Mouse (Mus musculus): ENCODE results near the gene Nutf2. TPM values are rescaled to one million over a fixed set of nuclear protein-coding genes. Genes with fewer than 3 reads are reported as not detected.

Nutf2 gene
- 35.2 and 54.8 TPM in 2 replicates for polyA plus RNA-seq (2011; ENCODE audit: insufficient read depth, insufficient read length, low replicate concordance, missing spikeins)

- Histone ChIP-seq H3K4me1 (ENCODE audit: control insufficient read depth, insufficient read depth, low read length) (peaks cover 2% of the 10 kb centered on the region; the same call in 1 of the 2 replicates), H3K27ac (ENCODE audit: control insufficient read depth, insufficient read depth, low read depth, low read length, poor library complexity) (peak within 1 kb of the TSS; percentile 87), H3K4me3 (replicated peaks; ENCODE audit: control insufficient read depth, low read depth, low read length) (peak within 1 kb of the TSS; percentile 82)
- under 1% methylated on average over 59 of the region's 59 CpGs for WGBS
- peak; percentile 38; the same call in 1 of the 2 replicates for TF ChIP-seq POLR2A (IDR thresholded peaks at IDR 0.05; ENCODE audit: borderline replicate concordance, control insufficient read depth, low read depth, low read length)
- no peak for TF ChIP-seq CTCF (IDR thresholded peaks at IDR 0.05; ENCODE audit: control insufficient read depth, insufficient read depth, low read length)
Observed at GRCm38 (mm10) chr8:105860143-105860981, at the start of gene Nutf2. Gene Nutf2, plus strand, starts transcription at chr8:105860580.

DNA sequence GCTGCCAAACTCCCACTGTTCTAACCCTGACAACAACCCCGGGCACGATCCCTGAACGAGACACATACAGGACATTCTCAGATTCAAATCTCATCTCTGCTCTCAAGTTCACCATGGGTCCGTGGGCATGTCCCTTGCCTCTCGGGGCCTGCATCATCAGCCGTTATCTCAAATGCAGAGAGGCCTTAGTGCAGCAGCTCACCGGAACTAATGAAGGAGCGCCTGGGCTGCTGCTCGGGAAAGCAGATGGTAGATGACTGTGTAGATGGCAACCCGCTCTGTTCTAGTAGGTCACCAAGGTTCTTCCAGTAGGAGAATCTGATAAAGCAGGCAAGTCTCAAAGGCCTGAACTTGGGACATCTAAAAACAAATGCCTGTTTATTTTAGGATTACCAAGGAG, 49.3 kb upstream of the Nutf2 start:
- Histone ChIP-seq H3K4me1 (ENCODE audit: control insufficient read depth, insufficient read depth, low read length) (peaks cover 10% of the 10 kb centered on the region), H3K4me3 (replicated peaks; ENCODE audit: control insufficient read depth, low read depth, low read length) (no peak overlapping the region), H3K27ac (ENCODE audit: control insufficient read depth, insufficient read depth, low read depth, low read length, poor library complexity) (no peak overlapping the region)
- 73% methylated on average over 10 of the region's 10 CpGs for WGBS
- TF ChIP-seq CTCF (IDR thresholded peaks at IDR 0.05; ENCODE audit: control insufficient read depth, insufficient read depth, low read length) (no peak), POLR2A (IDR thresholded peaks at IDR 0.05; ENCODE audit: borderline replicate concordance, control insufficient read depth, low read depth, low read length) (no peak)

GRCm38 (mm10) chr8:105811543-105811942, 48.8 kb upstream of the Nutf2 start:
- WGBS, result 56% methylated on average over 3 of the region's 3 CpGs
- no peak for TF ChIP-seq CTCF (IDR thresholded peaks at IDR 0.05; ENCODE audit: control insufficient read depth, insufficient read depth, low read length)
- TF ChIP-seq POLR2A (IDR thresholded peaks at IDR 0.05; ENCODE audit: borderline replicate concordance, control insufficient read depth, low read depth, low read length), result no peak
- Histone ChIP-seq H3K27ac (ENCODE audit: control insufficient read depth, insufficient read depth, low read depth, low read length, poor library complexity) (no peak overlapping the region), H3K4me3 (replicated peaks; ENCODE audit: control insufficient read depth, low read depth, low read length) (no peak overlapping the region), H3K4me1 (ENCODE audit: control insufficient read depth, insufficient read depth, low read length) (peaks cover 9% of the 10 kb centered on the region)

GRCm38 (mm10) chr8:105812511-105812910, 47.9 kb upstream of the Nutf2 start:
- Histone ChIP-seq H3K4me3 (replicated peaks; ENCODE audit: control insufficient read depth, low read depth, low read length) (no peak overlapping the region), H3K4me1 (ENCODE audit: control insufficient read depth, insufficient read depth, low read length) (peaks cover 8% of the 10 kb centered on the region), H3K27ac (ENCODE audit: control insufficient read depth, insufficient read depth, low read depth, low read length, poor library complexity) (no peak overlapping the region; the same call in 1 of the 2 replicates)
- no peak for TF ChIP-seq POLR2A (IDR thresholded peaks at IDR 0.05; ENCODE audit: borderline replicate concordance, control insufficient read depth, low read depth, low read length)
- no peak for TF ChIP-seq CTCF (IDR thresholded peaks at IDR 0.05; ENCODE audit: control insufficient read depth, insufficient read depth, low read length)
- 86% methylated on average over 5 of the region's 5 CpGs for WGBS

- H3K4me3 ChIP-seq (replicated peaks; ENCODE audit: control insufficient read depth, low read depth, low read length), result no peak overlapping the region
- H3K4me1 ChIP-seq (ENCODE audit: control insufficient read depth, insufficient read depth, low read length), result peaks cover 8% of the 10 kb centered on the region
- no peak overlapping the region for H3K27ac ChIP-seq (ENCODE audit: control insufficient read depth, insufficient read depth, low read depth, low read length, poor library complexity)
- TF ChIP-seq POLR2A (IDR thresholded peaks at IDR 0.05; ENCODE audit: borderline replicate concordance, control insufficient read depth, low read depth, low read length), result no peak
- no peak for TF ChIP-seq CTCF (IDR thresholded peaks at IDR 0.05; ENCODE audit: control insufficient read depth, insufficient read depth, low read length)
- 92% methylated on average over 6 of the region's 6 CpGs for WGBS
Observed at GRCm38 (mm10) chr8:105813241-105813640, 47.1 kb upstream of the Nutf2 start.

DNA sequence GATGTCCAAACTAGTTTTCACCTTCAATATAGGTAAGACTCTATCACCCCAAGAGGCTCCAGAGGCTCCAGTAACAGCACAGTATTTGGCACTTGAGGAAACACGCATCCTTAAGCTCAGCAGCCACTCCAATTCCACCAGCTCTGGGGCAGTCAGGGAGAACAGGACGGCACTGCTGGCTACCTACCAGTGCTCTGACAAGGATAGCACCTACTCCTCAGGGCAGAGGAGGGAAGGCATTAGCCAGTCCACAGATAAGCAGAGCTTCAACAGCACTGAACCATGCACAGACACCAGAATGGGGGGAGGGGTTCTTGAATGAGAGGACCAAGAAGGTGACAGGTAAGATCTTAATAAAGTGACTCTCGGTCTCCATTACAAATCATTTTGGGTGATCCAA, 40.7 kb upstream of the Nutf2 start:
- Histone ChIP-seq H3K4me1 (ENCODE audit: control insufficient read depth, insufficient read depth, low read length) (peaks cover 4% of the 10 kb centered on the region; the same call in 1 of the 2 replicates), H3K4me3 (replicated peaks; ENCODE audit: control insufficient read depth, low read depth, low read length) (no peak overlapping the region)
- TF ChIP-seq POLR2A (IDR thresholded peaks at IDR 0.05; ENCODE audit: borderline replicate concordance, control insufficient read depth, low read depth, low read length) (no peak), CTCF (IDR thresholded peaks at IDR 0.05; ENCODE audit: control insufficient read depth, insufficient read depth, low read length) (no peak)

DNA sequence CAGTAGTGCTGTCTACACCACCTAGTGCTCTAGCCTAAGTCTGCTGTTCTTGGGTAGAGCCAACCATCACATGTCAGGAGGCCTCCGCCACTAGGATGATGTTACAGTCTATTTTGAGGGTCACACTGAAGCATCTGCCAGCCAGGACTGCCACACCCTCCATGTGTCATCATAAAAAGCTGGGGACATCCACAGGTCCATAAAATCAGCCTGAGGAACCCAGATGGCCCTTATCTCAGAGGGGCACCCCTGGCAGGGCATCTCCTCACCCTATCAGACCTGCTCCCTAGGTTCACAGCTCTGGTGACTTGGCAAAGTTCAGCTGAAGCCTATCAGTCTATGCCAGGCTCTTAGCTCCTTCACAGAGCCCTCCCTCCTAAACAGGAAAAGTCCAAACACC, 39.5 kb upstream of the Nutf2 start:
- Histone ChIP-seq H3K4me1 (ENCODE audit: control insufficient read depth, insufficient read depth, low read length) (peaks cover 4% of the 10 kb centered on the region; the same call in 1 of the 2 replicates), H3K4me3 (replicated peaks; ENCODE audit: control insufficient read depth, low read depth, low read length) (no peak overlapping the region), H3K27ac (ENCODE audit: control insufficient read depth, insufficient read depth, low read depth, low read length, poor library complexity) (peak overlapping the region; percentile 90)
- TF ChIP-seq CTCF (IDR thresholded peaks at IDR 0.05; ENCODE audit: control insufficient read depth, insufficient read depth, low read length), result no peak
- TF ChIP-seq POLR2A (IDR thresholded peaks at IDR 0.05; ENCODE audit: borderline replicate concordance, control insufficient read depth, low read depth, low read length), result no peak
- WGBS, result 65% methylated on average over 1 of the region's 1 CpGs

More for the DNA sequence above, 40.7 kb upstream of the Nutf2 start:
- H3K27ac ChIP-seq (ENCODE audit: control insufficient read depth, insufficient read depth, low read depth, low read length, poor library complexity), result peak overlapping the region; percentile 40; the same call in 1 of the 2 replicates
- 74% methylated on average over 3 of the region's 3 CpGs for WGBS

GRCm38 (mm10) chr8:105825506-105825905, 34.9 kb upstream of the Nutf2 start:
- peak overlapping the region; percentile 65 for H3K27ac ChIP-seq (ENCODE audit: control insufficient read depth, insufficient read depth, low read depth, low read length, poor library complexity)
- TF ChIP-seq CTCF (IDR thresholded peaks at IDR 0.05; ENCODE audit: control insufficient read depth, insufficient read depth, low read length) (no peak), POLR2A (IDR thresholded peaks at IDR 0.05; ENCODE audit: borderline replicate concordance, control insufficient read depth, low read depth, low read length) (no peak)
- peak overlapping the region; percentile 62 for H3K4me3 ChIP-seq (replicated peaks; ENCODE audit: control insufficient read depth, low read depth, low read length)
- peaks cover 2% of the 10 kb centered on the region; the same call in 1 of the 2 replicates for H3K4me1 ChIP-seq (ENCODE audit: control insufficient read depth, insufficient read depth, low read length)
- WGBS, result 42% methylated on average over 4 of the region's 4 CpGs

Measured in bone marrow, adult 2 months (tissue).